Mouse (Mus musculus) small intestine, adult 2 months (tissue): ENCODE data around the gene Rfx8.

ENCODE experiments used
- CTCF ChIP-seq: fragments of 200-500 bp; IDR thresholded peaks from 2 replicates; pipeline ENCODE4 v1.5.1; 2012; ENCODE audit warnings: low read depth, mild to moderate bottlenecking, control low read depth, inconsistent platforms, low read length, moderate library complexity, mixed read lengths; ENCODE audit not compliant: insufficient replicate concordance, insufficient read length; ENCODE audit errors: extremely low read depth
- POLR2A ChIP-seq: fragments of 200-500 bp; IDR thresholded peaks from 2 replicates; pipeline ENCODE4 v1.6.1; 2012; ENCODE audit warnings: low read depth, mild to moderate bottlenecking, control low read depth, inconsistent platforms, low read length, moderate library complexity

DNA sequence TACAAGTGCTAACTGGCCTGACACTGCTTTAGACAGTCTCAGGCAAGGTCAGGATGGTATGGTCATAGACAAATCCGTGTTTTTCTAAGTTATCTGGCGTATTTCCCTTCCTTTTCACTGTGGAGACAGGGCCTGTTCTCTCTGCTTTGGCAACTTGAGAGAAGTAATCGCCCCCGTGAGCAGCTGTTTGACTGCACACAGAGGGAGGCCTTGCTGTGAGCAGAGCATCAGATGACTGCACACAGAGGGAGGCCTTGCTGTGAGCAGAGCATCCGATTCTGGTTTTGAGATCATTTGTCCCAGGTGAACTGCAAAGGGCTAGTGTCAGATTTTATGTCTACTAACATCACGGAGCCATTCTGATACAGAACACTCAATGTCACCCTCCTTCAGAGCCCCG, 20.2 kb upstream of the Rfx8 start:
- TF ChIP-seq CTCF: no peak
- TF ChIP-seq POLR2A: no peak
